Mouse (Mus musculus) lung, postnatal 0 days (tissue): ENCODE data around the gene Zfp319.

ENCODE experiments used
- CTCF ChIP-seq: IDR thresholded peaks from 2 replicates; pipeline ENCODE4 v1.5.1; 2016; ENCODE audit warnings: antibody characterized with exemption, mild to moderate bottlenecking
- EP300 ChIP-seq: IDR thresholded peaks from 2 replicates; pipeline ENCODE4 v1.6.1; 2016; ENCODE audit warnings: antibody characterized with exemption, mild to moderate bottlenecking, control low read depth

- no peak for TF ChIP-seq EP300
- TF ChIP-seq CTCF: peak; percentile 53
Observed at GRCm38 (mm10) chr8:95312836-95313235, 18.9 kb downstream of the Zfp319 start.
